Mouse (Mus musculus) small intestine, adult 2 months (tissue): ENCODE data around the gene Kcnk3.

Experiments
- CTCF ChIP-seq: fragments of 200-500 bp; IDR thresholded peaks from 2 replicates; pipeline ENCODE4 v1.5.1; 2012; ENCODE audit warnings: low read depth, mild to moderate bottlenecking, control low read depth, inconsistent platforms, low read length, moderate library complexity, mixed read lengths; ENCODE audit not compliant: insufficient replicate concordance, insufficient read length; ENCODE audit errors: extremely low read depth
- POLR2A ChIP-seq: fragments of 200-500 bp; IDR thresholded peaks from 2 replicates; pipeline ENCODE4 v1.6.1; 2012; ENCODE audit warnings: low read depth, mild to moderate bottlenecking, control low read depth, inconsistent platforms, low read length, moderate library complexity

DNA sequence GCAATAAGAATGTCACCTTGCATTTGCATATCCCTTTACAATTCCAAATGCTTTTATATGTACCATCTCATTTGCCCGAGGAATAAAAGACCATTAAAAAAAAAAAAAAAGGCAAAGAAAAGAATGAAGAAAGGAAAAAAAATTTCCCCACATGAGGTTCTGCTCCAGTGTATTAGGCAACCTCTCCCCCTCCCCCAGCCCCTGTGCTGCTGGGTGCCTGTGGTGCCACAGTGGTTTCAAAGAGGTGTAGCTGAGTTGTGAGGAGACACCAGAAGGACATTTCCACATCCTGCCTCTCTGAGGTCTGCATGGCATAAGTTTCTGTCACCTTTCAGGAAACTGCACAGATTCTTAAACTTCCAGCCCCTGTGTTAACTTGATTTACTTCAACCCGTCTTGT is 39.3 kb upstream of the Kcnk3 start:
- TF ChIP-seq CTCF (no peak), POLR2A (no peak)
